Mouse (Mus musculus) A20 (cell line): ENCODE results near the gene Ttc41.

Source experiments
- DNase-seq: peaks from one replicate; pipeline ENCODE4 v3.0.0-alpha.2; 2011; ENCODE audit warnings: low read depth, low spot score

The Ttc41 gene

DNA sequence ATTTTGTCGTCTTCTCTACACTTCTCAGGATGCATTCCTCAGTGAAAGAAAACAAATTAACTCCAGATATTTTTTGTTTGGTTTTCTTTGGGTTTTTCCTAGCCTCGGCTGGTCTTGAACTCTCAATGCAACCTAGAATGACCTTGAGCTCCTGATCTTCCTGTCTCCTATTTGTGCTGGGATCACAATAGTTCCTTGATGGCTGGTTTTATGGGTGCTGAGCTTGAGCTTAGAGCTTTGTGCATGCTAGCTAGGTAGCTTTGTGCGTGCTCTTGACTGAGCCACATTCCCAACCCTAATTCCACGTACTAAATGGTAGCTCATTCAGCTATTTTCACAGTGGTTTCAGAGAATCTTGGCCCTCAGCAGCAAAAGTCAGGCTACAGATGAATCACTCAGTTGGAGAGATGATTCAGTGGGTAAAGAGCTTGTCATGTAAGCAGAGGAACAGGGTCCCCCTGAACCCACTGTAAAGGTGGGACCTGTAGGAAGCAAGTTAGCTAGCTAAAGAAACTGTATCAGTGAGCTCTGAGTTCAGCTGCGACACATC lies 78.6 kb downstream of the Ttc41 start:
- DNase-seq, result no peak

DNA sequence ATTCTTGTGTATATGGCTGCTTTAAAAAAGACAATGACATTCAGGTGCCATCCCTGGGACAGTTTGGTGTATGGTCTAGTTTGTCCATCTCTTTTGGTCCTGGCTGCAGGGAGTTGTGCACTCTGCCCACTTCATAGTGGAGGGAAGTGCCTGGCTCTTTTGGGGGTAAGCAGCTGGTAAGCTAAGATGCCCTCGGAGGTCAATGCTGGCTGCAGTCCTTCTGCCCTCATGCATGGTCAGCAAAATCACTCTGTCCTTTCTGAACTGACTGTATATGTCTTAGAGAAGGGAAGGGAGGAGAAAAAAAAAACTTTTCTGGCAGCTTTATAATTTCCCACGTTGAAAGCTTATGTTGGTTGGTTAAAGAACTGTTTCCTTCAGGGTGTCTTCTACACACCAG lies 79.8 kb downstream of the Ttc41 start:
- no peak for DNase-seq

DNA sequence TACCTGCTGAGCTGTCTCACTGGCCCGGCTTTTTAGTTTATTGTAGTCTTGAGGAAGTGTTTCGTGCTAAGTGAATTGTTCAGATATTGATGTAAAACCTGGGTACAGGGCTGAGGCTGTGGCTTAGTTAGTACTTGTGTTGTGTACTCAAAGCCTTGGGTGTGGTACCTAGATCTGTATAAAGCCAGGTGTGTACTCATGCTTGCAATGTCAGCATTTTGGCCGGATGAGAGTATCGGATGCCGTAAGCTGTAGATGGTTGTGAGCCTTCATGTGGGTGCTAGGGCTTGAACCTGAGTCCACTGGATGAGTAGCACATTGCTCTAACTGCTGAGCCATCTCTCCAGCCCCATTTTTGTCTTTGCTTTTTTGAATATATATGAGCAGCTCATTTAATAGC lies 80.5 kb downstream of the Ttc41 start:
- DNase-seq, result no peak

DNA sequence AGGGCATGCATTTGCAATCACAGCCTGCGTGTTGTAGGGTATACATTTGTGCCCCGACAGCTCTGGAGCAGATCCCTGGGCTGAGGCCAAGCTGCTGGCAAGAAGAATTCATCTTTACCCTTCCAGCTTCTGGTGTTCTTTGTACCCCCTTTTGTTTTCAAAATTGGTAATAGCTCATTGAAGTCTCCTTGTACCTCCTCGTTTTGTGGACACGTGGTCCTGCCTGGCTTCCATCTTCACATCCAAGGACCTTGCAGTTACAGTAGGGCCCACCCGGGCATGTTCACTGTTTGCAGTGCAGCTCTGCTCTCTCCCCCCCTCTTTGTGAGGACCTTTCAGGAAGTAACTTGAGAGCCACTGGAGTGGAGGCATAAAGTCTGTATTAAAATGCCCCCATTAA lies 82.6 kb downstream of the Ttc41 start:
- no peak for DNase-seq

DNA sequence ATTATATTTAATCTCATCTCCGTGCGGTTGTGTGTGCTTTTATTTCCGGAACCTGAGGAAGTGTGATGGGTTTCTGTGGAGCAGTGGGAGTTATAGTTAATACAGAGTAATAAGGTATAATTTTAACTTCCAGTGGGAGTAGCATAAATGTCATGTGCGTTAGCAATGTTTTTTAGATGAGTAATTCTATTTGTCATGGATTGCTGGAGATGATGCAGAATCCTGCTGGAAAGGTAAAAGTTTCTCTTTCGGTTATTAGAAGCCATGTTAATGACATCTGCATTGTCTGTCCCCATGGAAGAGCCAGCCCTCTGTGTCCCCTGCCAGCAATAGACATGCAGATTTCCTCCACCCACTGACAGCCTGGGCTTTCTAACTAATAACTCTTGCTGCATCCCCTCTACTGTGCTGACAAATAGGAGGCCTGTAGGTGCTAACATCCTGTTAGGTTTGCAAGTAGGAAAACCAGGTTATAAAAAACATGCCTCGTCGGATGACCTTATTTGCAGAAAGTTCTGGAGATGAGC lies 83.6 kb downstream of the Ttc41 start:
- no peak for DNase-seq

DNA sequence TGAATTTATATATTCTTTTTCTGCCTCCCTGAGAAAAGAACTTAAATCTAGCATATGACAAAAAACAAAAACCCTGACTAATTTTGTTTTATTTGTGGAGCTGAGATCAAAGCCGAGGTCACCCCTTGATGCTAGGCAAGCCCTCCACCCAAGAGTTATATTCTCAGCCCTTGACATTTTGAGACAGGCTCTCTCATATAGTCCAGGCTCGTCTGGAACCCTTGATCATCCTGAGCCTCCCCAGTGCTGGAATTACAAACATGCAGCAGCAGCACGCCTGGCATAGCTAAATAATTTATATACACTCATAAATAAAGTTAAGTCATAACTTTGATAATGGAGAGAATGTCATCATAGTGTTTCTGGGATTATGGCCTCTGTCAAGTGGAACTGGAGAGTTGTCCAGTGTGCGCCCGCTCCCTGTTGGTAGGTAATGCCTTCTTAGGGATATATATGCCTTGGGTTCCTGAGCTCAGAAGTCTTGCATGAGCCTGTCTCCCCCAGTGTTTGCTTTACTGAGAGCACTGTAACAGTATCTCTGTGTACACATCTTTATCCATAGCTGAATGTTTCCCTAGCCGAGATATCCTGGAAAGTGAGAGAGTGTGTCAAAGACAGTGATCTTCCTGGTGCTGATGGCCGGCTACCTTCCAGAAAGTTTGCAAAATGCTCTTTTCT lies 86.0 kb downstream of the Ttc41 start:
- DNase-seq, result no peak

DNA sequence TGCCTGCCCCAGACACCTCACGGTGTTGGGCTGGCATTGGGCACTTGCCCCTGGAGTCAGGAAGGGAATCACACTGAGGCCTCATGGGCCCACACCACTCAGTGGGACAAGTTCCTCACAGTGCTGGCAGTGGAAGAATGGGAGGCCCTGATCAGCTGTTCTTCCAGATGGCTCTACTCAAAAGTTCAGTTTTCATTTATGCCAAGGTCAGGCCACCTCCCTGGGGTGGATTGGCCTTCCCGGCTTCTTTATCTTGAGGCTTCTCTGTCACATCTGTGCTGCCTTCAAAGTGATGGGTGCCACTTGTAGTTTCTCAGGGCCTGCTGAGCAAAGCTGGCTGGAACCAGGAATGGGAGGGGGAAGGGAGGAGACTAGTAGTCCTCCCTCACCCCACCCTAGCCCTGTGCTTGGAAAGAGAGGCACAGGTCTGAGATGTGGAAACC lies 87.9 kb downstream of the Ttc41 start:
- no peak for DNase-seq

DNA sequence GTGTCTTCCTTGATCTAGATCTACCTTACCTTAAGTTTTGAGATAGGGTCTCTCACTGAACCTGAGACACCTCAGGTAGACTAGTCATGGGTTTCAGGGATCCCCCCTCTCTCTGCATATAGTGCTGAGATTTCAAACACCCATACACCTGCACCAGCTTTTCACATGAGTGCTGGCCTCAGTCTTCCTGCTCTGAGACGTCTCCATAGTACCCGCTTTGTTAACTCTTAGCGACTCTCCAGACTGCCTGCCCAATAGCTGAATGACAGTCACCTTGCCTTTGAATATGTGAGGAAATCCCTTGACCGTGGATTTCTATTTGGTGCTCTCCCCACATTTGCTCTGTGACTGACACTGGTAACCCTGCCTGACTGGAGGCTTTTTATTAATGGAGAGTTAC lies 88.6 kb downstream of the Ttc41 start:
- DNase-seq, result peak; percentile 13

DNA sequence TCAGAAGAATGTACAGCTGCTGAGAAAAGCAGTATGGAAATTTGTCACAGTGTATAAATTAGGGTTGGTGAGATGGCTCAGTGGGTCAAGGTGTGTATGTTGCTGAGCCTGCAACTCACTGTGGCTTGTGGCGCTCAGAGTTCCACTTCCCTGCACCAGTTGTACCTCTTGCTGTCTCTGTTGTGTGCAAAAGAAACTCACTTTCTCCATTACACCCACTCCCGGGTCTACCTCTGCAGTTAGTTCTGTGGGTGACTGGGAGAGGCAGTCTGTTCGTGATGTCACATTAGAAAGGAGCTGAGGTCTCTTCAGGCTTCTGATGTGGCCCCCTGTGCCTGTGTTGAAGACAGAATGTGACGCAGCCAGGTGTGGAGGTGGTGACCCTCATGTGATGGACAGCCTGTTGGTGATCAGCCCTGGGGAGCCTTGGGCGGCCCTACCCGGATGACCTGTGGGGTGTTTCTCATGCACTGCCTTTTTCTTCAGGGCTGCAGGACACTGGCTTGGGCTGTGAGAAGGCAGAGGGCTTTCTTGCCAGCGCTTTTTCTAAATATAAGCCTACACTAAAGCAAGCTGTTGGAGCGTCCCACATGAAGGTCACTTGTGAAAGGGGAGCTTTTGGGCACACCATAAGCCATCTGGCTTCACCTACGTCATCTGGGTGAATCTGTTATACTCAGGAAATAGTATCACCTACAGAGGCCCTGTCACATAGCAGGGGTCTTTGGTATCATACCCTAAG lies 89.4 kb downstream of the Ttc41 start:
- DNase-seq, result no peak

DNA sequence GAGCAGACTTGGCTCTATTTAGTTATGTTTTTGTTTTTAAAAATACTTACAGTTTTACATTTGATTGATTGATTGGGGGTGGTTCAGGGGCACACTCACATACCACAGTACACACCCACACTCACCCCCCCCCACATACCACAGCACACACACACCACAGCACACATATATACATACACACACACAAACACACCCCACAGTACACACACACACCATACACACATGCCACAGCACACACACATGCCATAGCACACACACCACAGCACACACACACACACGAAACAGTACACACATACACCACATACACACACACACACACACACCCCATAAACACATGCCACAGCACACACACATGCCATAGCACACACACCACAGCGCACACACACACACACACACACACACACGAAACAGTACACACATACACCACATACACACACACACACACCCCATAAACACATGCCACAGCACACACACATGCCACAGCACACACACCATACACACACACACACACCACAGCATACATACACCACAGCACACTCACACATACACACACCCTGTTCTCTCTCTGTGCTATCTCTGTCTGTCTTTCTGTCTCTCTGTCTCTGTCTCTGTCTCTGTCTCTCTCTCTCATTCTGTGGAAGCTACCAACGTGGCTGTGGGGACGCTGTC lies 90.6 kb downstream of the Ttc41 start:
- no peak for DNase-seq

DNA sequence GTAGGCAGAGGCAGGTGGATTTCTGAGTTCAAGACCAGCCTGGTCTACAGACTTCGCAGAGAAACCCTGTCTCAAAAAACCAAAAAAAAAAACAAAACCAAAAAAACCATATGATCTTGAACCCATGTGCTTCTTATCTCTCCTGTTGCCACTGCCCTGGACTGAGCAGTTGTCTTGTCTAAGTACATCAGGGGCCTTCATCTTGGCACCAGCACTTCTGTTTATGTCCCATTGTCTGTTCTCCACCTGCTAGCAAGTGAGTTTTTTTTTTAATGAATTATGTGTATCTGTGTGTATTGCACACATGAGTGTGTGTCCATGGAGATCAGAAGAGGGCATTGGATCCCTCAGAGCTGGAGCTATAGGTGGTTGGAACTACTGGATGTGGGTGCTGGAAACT lies 101.8 kb downstream of the Ttc41 start:
- DNase-seq, result no peak

DNA sequence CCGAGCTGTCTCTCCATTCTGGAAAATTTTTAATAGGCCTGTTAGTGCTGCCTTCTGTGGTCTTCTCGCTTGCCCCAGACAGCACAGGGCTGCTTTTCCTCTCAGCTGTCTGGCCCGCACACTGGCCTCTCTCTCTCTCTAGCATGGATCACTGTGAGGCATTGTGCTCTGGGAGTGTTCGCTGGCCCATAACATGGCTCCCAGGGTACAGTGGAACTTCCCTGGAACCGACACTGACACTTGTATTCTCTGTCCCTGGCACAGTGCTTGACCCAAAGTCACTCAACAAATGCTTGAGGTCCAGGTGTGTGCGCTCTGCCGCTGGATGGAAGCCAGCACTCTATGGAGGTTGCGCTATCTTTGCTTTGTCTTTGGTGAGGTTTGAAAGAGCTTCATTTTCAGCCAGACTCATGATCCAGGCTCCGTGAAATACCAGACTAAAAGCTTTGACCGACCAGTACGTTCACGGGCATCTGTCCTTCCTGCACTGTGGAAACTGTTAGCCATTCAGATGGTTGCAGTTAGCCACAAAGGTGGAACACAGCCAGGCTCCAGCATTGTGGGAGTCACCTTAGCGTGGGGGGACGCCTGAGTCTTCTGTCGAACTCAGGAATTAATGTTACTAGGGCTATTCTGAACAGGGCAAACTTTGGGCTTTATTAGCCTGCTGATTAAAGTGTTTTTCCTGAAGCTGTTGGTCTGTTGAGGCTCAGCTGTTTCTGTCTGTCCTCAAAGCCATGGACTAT lies 102.6 kb downstream of the Ttc41 start:
- no peak for DNase-seq

DNA sequence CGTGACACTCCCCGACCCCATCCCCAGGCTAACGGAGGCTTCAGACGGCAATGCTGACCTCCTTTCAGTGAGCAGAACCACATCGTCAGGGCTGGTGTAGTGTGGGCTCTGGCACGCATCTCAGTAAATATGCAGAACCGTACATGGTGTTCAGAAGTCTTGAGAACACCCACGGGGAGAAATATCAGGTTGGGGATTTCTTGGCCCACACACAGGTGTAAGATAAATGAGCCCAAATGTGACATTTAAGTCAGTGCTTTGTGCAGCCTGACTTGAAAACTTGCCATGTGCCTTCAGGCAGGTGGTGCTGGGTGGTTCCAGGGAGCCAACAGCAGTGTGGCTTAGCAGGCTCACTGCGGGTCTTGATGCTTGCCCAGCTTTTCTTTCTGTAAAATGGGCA lies 104.4 kb downstream of the Ttc41 start:
- DNase-seq, result no peak

DNA sequence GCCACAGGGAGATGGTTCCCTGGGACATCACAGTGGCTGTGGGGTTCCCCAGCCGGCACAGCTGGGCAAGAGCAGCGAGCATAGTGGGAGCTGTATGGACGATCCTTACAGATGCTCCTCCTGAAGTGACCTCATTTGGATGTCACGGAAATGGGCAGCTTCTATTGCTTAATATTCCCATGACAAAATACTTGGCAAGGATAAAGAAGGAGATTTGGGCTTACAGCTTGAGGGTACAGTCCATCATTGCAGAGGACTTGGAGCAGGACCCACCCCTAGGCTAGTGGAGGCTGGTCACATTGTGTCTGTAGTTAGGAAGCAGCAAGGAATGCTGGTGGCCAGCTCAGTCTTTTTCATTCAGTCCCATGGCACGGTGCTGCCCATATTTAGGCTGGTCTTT lies 105.0 kb downstream of the Ttc41 start:
- no peak for DNase-seq

DNA sequence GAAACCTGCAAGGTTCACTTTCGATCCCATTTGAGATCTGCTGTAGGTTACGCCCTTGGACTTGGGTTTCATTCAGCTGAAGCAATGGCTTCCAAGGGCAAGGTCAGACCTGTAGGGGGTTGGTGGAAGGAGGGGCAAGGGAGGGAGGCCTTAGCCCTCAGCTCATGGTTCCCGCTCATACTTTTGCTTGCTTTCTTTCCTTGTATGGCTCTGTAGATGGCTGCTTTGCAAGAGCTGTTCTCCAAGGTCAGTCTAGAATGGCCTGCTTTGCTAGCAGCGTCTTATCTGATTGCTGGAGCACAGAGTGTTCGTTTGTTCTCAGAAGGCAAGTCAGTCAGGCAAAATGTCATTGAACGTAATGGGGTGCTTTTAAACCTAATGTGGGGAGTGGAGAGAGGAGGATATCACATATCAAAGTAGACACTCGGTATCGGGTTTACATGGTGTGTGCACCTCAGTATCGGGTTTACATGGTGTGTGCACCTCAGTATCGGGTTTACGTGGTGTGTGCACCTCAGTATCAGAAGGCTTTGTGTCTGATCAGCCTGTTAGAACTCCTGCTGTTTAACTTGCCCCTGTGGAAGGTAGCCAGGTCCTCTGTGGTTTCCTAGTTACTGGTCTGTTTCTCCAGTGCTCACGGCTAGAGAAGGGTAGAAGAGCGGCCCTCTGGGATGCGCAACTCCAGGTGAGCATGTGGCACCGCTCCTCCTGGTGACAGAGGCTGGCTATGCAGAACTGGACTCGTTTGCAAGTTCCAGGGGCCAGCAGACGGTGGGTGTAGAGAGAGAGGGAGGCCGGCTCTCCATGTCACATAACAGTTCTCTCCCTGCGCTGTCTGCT lies 108.9 kb downstream of the Ttc41 start:
- DNase-seq, result no peak

DNA sequence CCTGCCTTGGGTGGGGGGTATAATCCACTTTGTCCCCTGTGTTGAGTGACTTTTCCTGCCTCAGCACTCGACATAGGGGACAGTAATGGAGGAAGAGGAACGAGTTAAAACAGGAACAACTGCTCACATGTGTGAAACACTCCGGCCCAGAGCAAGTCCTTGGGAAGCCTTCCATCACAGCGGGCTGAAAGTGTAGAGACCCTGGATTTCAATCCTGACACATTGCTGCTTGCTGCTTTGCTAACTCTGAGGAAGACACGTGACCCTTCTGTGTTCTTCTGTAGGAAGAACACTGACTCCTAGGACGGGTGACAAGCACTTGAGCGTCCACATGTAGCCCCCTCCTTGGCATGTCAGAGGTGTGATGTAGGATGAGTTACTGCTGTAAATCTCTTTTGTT lies 109.5 kb downstream of the Ttc41 start:
- DNase-seq, result no peak

DNA sequence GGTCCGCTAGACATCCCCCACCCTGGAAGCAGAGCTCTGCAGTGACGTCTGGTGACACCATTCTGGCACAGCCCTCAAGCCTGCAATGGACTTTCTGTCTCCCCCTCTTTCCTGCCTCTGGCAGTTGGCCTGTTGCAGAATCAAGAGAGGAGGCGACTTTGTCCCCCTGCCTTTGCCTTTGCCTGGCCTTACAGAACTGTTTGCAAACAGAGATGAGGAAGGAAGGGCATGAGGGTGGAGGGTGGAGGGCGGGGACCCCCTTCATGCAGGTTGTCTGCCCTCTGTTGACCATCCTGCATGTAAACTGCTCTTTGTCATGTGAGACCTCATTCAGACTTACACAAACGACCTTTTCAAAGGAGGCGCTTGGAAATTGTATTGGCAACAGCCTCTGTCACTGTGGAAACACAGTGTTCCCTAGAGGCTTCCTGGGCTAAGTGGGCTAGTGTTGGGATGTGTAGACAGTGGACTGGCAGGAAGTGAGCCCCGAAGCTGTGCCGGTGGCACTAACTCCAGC lies 114.1 kb downstream of the Ttc41 start:
- DNase-seq, result no peak

DNA sequence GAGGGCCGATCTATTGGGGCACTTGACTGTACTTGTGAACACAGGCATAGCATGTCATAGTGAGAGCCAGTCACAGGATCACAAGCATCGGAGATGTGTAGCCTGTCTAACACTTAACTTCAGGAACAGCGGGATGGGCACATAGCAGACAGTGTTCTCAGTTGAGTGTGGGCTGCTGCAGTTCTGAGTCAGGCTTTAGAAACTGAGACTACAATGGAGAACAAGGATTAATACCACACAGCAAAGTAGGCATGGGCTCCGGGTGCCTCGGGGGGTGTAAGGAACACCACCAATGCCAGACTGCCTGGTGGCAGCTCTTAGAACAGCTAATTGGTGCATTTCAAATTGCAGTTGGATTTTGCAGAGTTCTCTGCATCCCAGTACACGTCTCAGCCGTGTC lies 115.4 kb downstream of the Ttc41 start:
- DNase-seq, result no peak

DNA sequence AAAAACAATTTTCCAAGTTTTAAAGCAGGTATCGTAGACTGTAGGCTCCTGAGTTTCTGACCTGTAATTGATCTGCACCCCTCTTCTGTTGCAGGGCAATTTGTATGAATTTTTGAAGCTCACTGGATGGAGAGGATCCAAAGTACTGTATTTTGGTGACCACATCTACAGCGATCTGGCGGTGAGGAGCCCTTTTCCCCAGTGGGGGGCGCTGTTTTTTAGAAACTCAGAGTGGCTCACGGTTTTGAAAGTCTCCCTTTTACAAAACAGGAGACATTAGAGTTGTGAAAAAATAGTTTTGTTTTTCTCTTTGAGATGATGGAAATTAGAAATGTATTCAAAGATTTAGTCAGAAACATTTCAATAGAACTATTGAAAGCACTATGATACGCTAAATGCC lies 118.5 kb downstream of the Ttc41 start:
- DNase-seq, result peak; percentile 16

DNA sequence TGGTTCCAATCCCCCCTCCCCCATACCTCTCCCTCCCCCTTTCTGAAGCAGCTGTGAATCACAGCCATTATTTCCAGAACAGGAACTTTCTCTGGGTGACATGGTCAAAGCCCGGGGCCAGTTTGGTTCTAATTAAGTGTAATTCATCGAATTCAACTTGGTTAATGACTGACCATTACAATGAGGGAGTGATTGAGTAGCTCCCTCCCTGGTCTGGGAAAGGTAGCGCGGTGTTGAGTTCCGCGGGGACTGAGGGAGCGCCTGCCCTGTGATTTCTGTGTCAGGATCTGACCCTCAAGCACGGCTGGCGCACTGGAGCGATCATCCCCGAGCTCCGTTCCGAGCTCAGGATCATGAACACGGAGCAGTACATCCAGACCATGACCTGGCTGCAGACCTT lies 119.3 kb downstream of the Ttc41 start:
- DNase-seq, result no peak
